Mouse (Mus musculus) heart, embryonic 12.5 days (tissue): ENCODE measurements around the gene Gxylt2. TPM values are rescaled to one million over a fixed set of nuclear protein-coding genes. Genes with fewer than 3 reads are reported as not detected.

Source experiments
- ATAC-seq: fragments of 200-750 bp; cut with Nextera tagmentation; 2 replicates; pipeline ENCODE4 v1.8.0; 2017; ENCODE audit warnings: moderate TSS enrichment, moderate library complexity; ENCODE audit not compliant: insufficient number of reproducible peaks, low FRiP score
- H3K27ac ChIP-seq: fragments of 300-500 bp; sonication (generic); 2 replicates; pipeline ENCODE4 v1.5.1; 2016; ENCODE audit warnings: mild to moderate bottlenecking, moderate library complexity; ENCODE audit not compliant: poor library complexity, severe bottlenecking
- H3K27me3 ChIP-seq: fragments of 300-500 bp; sonication (generic); replicated peaks from 2 replicates; pipeline ENCODE4 v1.6.1; 2016; ENCODE audit warnings: mild to moderate bottlenecking, moderate library complexity
- H3K36me3 ChIP-seq: fragments of 300-500 bp; sonication (generic); 2 replicates; pipeline ENCODE4 v1.6.1; 2016; ENCODE audit warnings: mild to moderate bottlenecking, moderate library complexity
- H3K4me1 ChIP-seq: fragments of 300-500 bp; sonication (generic); replicated peaks from 2 replicates; pipeline ENCODE4 v1.6.1; 2016; ENCODE audit warnings: mild to moderate bottlenecking
- H3K4me2 ChIP-seq: fragments of 300-500 bp; sonication (generic); 2 replicates; pipeline ENCODE4 v1.6.1; 2016; ENCODE audit warnings: mild to moderate bottlenecking, moderate library complexity
- H3K4me3 ChIP-seq: fragments of 300-500 bp; sonication (generic); 2 replicates; pipeline ENCODE4 v1.5.1; 2016; ENCODE audit warnings: mild to moderate bottlenecking
- H3K9ac ChIP-seq: fragments of 300-500 bp; sonication (generic); 2 replicates; pipeline ENCODE4 v1.6.1; 2016; ENCODE audit warnings: mild to moderate bottlenecking, moderate library complexity
- H3K9me3 ChIP-seq: fragments of 300-500 bp; sonication (generic); replicated peaks from 2 replicates; pipeline ENCODE4 v1.6.1; 2016; ENCODE audit warnings: mild to moderate bottlenecking, moderate library complexity
- WGBS: fragments of 180-500 bp; shearing (Covaris S2); methylation state at CpG from one replicate; pipeline ENCODE4 v1.1.7; 2016; 5-methylcytosine and 5-hydroxymethylcytosine counted together
- polyA plus RNA-seq: library from polyadenylated mRNA; unstranded; fragments of >200 nt; fragmentation: Nextera tagmentation; extraction: Ambion mirVana; gene quantifications from 2 replicates; pipeline ENCODE4 v1.2.1, GENCODE M21; 2016

Gxylt2 gene
- polyA plus RNA-seq, 1 experiment from 2014 or later: 1.9 TPM

DNA sequence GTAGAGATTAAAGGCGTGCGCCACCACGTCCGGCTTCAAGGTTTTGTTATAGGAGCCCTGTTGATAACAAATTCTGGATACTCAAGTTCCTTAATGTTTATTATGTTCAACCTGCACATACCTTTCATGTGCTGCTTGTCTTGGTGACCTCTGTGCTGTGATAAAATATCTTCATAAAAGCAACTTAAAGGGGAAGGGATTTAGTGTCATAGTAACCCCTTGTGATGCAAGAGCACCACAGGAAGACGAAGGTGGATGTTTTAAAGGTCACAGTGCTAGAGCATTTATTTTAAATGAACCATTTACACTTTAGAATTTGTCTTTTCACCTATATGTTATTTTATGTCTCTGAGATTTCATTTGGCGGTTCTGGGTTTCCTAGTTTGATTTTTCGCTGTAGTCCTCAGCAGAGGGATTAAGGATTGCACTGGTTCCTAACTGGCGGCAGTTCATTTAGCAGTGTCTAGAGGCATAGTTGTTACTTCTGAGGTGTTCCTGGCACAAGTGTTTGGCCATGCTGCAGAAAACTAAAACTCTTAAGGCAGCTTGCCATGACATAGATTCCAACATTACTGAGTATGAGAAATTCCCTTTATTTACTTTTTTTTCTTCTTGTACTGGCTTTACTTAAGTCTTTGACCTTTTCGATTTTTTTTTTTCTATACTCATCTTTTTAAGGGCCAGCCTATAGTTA is 144.3 kb downstream of the Gxylt2 start:
- Histone ChIP-seq H3K9me3 (no peaks in the 10 kb centered on the region), H3K4me1 (peaks cover 7% of the 10 kb centered on the region), H3K36me3 (peaks cover 36% of the 10 kb centered on the region), H3K27ac (no peak overlapping the region), H3K9ac (no peak overlapping the region), H3K27me3 (no peaks in the 10 kb centered on the region), H3K4me2 (no peak overlapping the region), H3K4me3 (no peak overlapping the region)
- WGBS: 88% methylated on average over 9 of the region's 9 CpGs
- ATAC-seq: no peak

DNA sequence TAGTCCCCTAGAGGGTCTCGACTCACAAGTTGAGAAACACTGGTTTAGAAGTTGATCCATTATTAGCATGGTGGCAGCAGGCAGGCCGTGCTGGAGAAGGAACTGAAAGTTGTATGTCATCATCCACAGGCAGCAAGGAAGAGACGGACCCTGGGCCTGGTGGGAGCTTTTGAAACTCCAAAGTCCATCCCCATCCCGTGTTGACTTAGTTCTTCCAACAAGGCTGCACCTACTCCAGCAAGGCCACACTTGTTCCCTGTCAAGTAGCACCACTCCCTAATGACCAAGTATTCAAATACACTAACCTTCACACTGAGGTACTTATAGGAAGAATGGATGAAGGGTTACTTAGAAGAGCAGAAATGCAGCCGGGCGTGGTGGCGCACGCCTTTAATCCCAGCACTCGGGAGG is 146.1 kb downstream of the Gxylt2 start:
- H3K27ac ChIP-seq: no peak overlapping the region
- ATAC-seq: no peak

DNA sequence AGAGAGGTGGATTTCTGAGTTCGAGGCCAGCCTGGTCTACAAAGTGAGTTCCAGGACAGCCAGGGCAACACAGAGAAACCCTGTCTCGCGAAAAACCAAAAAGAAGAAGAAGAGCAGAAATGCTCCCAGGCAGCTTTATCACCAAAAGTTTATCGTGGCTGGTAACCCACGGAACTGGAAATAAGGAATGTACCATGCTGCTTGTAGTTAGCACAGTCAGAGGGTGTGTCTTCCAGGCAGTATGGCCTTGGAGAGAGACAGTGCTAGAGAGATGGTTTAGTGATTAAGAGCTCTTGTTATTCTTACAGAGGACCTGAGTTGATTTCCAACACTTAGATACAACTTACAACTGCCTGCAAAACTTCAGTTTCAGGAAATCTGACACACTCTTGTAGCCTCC is 146.5 kb downstream of the Gxylt2 start:
- Histone ChIP-seq H3K4me1 (peaks cover 7% of the 10 kb centered on the region), H3K27ac (no peak overlapping the region), H3K4me2 (no peak overlapping the region), H3K9ac (no peak overlapping the region), H3K27me3 (no peaks in the 10 kb centered on the region), H3K9me3 (no peaks in the 10 kb centered on the region), H3K36me3 (peaks cover 40% of the 10 kb centered on the region), H3K4me3 (no peak overlapping the region)
- no peak for ATAC-seq
- 80% methylated on average over 5 of the region's 5 CpGs for WGBS

More for the DNA sequence above, 146.1 kb downstream of the Gxylt2 start:
- 89% methylated on average over 9 of the region's 9 CpGs for WGBS
- Histone ChIP-seq H3K9ac (no peak overlapping the region), H3K27me3 (no peaks in the 10 kb centered on the region), H3K4me3 (no peak overlapping the region), H3K4me2 (no peak overlapping the region), H3K4me1 (peaks cover 7% of the 10 kb centered on the region), H3K36me3 (peaks cover 42% of the 10 kb centered on the region), H3K9me3 (no peaks in the 10 kb centered on the region)

Other genes with a start within 250 kb of the Gxylt2 start
- gene Shq1, start 33.6 kb upstream of the Gxylt2 start, polyA plus RNA-seq: 11.4 and 12.7 TPM in 2 replicates
- 16.1 and 18.5 TPM in 2 replicates for gene Ppp4r2, start 128.9 kb downstream of the Gxylt2 start, polyA plus RNA-seq